Mouse (Mus musculus): Measurements from ENCODE around the gene Mttp.

Gene Mttp

DNA sequence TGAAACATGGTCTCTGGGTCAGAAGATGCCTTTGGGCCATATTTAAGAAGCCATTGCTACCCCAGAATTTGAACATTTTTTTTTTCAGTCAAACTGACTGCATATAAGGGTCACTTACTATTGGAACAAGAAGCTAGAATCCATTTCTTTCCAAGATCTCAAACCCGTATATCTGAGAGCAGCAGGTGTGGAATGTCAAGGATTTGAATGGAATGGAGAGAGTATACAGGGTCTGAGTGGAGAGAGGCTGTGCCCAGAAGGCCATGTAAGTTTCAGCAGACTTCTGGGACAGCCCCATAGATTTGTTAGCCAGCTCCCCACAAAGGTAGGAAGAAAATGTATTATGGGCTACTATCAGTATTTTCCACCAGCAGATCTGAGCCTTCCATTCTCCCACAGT lies 66.1 kb downstream of the Mttp start:
- no peak for DNase-seq

DNA sequence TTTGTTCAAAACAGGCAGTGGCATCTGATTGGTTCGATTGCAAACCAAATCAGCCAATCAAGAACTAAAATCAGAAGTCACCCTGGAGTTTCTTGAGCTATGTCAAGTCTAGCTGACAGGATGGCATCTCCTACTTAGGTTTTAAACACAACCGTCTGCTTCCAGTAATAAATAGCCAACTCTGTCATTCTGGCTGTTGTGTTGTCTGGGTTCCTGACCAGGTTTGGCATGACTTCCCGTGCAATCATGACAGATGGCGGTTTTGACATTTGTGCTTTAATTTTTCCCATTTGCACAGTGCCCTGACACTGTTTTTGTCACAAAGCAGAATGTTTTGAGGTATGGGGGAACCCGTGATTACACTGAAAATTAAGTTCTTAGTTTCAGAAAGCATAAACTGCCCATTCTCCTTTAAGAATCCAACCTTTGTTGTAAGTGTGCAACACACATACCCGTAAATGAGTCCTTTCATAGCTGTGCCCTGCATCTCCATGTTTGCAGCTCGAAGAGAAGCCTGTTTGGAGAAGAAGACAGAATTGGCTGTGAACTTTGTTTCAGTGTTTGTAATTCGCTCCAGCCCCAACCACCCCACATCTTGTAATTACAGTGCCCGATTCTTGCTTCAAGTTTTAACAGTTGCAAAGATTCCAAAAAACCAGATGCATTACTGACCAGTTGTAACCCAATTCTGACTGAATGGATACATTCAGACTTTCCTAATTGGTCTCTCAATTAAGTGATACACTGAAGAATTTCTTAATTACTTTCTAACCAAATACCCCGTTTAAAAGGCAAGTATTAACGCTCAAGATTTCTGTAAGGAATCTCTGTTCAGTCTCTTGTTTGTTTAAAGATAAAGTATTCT lies 67.1 kb downstream of the Mttp start:
- DNase-seq, result peak; percentile 55 to 68

DNA sequence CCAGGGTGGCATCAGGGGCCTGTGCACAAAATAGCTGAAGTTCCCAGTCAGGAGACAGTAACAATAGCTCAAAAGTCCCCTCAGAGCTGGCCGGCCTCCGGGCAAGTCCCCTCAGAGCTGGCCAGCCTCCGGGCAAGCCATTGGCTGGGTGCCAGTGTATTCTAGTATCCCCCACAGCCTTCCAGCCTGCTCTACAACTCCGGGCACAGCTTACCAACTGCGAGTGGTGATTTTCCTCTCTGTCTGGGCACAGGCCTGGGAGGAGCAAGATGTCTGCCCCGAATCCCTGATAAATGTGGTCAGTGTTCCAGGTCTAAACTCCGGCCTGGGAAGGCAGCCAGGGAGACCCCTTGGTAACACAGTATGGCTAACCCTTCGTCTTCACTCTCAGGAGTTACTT lies 69.6 kb downstream of the Mttp start:
- peak; percentile 34 to 37 for DNase-seq

DNA sequence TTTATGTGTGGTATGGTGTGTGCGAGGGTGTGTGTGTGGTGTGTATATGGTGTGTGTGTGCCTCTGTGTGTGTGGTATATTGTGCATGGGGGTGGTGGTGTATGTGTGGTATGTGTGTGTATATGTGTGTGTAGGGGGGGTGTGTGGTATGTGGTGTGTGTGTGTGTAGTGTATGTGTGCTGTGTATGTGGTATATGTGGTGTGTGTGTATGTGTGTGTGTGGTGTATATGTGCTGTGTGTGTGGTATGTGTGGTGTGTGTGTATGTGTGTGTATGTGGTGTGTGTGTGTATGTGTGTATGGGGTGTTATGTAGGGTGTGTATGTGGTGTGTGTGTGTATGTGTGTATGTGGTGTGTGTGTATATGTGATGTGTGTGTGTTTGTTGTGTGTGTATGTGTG lies 70.6 kb downstream of the Mttp start:
- DNase-seq, result no peak

DNA sequence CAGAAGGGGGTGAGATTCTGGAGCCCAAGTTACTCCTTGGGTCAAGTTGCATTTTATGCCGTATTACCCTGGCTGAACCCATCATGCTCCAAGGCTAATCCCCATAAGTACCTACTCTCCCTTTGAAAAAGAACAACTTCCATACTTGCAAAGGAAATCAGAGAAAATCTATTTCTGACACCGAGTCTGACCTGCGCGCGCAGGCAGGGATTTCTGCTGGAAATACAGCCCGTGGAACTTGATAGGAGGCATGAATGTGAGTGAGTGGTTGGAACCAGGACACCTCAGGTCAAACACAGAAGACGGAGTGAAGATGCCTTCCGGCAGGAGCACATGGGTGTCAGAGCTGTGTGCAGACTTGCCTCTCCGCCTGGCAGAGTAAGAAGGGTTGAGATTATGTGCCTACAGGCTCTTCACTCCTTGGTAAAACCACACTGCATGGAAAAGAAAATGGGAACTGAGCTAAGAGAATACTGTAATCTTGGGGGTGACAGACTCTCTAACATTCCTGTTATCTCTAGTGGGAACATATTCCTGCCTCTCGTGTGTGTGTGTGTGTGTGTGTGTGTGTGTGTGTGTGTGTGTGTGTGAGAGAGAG lies 73.2 kb downstream of the Mttp start:
- DNase-seq, result no peak

DNA sequence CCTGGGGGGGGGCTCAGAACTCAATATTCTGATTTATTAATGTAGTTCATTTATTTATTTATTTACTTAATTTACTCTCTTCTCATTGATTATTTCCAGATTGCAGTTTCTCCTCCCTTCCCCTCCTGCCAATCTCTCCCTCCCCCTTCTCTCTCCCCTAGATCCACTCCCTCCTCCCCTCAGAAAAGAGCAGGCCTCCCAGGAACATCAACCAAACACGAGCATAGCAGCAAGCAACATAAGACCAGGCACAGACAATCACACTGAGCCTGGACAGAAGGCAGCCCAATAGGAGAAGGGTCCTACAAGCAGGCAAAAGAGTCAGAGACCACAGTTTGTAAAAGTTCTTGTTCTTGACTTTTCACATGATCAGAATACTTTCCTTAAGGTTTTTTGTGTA lies 73.8 kb downstream of the Mttp start:
- DNase-seq, result no peak

DNA sequence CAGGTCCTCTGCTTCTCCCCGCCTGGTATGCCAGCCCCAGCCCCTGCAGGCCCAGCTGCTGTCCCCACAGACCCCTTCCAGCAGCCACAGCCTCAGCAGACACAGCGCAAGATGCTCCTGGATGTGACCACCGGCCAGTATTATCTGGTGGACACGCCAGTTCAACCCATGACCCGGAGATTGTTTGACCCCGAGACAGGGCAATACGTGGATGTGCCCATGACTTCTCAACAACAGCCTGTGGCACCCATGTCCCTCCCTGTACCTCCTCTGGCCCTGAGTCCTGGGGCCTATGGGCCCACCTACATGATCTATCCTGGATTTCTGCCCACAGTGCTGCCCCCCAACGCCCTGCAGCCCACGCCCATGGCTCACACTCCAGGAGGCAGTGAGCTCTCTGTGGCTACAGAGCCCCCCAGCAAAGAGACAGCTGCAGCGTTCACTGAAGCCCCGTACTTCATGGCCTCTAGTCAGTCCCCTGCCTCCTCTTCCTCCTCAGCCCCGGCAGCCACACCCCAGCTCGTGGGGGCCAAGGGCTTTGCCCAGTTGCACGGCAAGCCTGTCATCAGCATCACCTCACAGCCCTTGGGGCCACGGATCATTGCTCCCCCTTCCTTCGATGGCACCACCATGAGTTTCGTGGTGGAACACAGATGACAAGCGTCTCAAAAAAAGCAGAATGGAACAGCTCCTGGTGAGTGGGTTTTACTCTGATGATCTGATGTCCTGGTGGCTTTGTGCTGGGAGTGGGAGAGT lies 74.8 kb downstream of the Mttp start:
- DNase-seq, result no peak

DNA sequence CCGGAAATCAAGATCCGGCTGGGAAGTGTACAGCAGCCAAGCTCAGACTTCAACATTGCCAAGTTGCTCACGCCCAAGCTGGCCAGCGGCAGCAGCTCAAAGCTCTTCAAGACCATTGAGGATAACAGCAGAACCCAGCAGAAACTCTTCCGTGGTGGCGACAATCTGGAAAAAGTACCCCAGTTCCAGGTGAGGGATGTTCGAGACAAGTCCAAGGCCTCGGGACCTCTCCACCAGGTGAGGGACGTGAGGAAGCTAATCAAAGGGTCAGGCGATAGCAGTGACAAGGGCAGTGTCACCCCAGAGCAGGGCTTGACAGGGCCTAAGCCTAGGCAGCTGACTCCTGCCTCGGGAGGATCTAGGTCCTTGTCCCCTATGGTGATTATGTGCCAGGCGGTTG lies 76.7 kb downstream of the Mttp start:
- no peak for DNase-seq

DNA sequence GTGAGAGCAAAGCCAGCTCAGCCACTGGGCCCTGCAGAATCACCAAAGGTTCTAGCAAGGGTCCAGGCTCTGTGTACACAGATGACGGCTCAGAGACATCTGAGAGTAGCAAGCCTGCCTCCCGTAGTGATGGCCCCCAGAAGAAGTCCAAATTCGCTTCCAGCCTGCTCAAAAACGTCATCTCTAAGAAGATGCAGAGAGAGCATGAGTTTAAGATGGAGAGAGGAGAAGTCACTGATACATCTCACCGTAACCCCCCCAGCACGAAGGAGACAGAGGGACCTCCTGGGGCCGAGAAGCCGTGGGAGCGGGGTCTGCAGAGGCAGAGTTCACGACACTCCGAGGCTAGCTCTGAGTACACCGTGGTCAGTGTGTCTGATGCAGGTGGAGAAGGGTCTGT lies 77.5 kb downstream of the Mttp start, which contains the start of gene Gm5105:
Gene Gm5105, minus strand, starts transcription at position 101 of the 400 bp plus-strand sequence.
- DNase-seq, result no peak

DNA sequence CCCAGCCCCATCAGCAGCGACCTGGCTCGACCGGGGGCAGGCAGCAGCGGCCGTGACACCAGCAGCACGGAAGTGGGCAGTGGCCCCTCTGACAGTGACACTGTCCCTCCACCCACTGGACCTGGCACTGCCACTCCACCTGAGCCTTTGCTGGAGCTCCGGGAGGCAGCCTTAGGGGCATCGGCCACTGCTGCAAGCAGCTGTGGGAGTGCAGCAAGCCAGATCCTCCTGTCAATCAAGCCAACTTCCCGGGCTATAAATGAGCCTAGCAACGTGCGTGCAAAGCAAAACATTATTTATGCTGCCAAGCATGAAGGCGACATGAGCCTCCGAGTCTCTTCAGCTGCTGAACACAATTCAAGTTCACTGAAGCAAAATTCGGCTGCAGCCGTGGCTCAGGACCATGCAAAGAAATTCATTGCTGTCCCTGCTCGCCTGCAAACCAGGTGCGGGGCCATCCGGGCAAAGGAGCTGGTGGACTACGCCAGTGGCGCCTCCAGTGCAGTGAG lies 78.4 kb downstream of the Mttp start:
- DNase-seq, result no peak

DNA sequence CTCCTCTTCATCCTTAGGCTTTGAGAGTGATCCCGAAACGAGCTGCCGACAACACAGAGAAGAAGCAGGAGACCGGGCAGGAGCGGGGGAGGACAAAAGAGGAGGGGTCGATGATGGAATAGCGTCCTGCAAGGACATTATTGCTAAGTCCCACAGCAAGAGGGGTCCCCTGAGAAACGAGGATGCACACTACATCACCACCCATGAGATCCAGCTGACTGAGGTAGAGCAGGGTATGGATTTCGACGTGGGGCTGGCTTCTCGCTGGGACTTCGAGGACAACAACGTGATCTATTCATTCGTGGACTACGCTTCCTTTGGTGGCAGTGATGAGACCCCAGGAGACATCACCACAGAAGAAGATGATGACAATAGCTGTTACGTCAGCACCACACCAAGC lies 78.8 kb downstream of the Mttp start:
- no peak for DNase-seq

DNA sequence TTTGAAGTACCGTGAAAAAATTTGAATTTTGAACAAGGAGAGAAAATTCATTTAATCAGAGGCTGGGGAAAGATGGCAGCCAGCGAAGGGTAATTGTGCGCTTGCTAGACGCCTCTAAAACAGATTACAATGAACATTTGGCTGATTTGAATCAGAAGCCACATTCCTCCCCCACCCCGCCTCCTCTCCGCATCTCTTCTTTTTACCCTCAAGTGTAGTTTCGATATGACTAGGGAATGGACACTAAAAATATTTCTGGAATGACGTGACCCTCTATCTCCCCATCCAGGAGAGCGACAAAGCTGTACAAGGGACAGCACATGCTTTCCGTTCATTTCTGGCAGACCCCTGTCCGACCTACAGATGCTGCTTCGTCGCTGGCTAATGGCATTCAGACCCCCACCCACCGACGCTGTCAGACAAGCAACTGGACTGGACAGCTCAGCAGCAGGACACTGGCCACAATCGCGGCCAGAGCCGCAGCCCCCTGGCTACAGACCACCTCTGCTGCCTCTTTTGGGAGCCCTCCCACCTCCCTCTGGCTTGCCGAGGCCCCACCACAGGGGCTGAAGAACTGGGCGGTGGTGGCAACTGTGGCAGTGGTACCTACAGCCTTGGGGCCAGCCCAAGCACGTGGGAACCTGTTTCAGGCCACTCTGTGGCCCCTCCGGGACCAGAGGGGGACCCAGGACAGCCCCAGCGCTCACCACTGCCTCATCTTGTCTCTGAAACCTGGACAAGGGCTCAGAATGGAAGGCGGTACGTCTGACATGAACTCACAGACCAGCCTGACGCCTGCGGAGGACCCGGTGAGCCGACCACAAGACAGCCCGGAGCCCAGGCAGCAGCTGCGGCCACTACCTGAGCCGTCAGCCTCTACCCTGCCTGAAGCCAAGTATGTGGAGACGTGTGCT lies 79.8 kb downstream of the Mttp start, which contains the start of gene 1110002E22Rik:
Gene 1110002E22Rik, plus strand, starts transcription at position 321 of the 914 bp plus-strand sequence.
- DNase-seq, result no peak

DNA sequence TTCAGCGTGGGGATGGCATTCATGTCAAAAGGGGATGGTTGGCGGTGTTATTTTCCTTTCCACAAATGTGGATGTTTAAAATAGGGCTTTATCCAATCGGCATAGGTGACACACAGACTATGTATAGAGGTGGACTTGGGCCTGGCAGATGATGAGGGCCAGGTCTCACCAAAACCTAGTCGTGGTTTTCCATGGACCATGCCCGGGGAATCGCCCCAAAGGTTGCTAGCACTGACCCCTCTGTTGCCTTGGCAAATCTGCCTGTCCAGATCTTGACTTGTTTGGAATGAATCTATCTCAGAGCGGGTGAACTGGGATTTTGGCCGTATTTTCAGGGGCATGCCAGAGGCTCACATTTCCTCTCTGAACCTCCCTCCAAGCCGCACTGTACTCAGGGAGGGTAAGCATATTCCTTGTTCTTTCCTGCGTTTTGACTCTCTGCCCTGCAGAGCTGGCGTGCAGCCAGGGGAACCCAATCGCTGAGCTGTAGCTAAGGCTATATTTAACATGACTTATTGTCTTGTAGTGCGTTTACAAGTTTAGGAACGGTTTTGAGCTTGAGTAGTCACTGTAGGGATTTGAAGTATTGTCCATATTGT lies 80.9 kb downstream of the Mttp start:
- peak; percentile 60 to 62 for DNase-seq

DNA sequence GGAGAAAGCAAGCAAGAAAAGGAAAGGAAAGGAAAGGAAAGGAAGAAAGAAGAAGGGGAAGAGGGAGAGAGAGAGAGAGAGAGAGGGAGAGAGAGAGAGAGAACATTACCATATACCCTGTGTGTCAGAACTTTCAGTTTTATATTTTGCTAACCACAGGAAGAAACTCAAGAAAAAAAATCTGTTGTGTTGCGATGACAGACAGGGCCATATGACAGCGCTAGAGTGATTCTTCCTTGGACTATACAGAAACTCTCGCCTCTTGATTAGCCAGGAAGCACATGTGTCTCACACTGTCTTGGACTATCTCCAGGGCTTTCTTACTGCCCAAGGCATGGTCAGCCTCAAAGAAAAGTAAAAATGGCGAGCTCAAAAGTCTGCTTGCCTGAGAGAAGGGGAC lies 82.1 kb downstream of the Mttp start:
- no peak for DNase-seq

DNA sequence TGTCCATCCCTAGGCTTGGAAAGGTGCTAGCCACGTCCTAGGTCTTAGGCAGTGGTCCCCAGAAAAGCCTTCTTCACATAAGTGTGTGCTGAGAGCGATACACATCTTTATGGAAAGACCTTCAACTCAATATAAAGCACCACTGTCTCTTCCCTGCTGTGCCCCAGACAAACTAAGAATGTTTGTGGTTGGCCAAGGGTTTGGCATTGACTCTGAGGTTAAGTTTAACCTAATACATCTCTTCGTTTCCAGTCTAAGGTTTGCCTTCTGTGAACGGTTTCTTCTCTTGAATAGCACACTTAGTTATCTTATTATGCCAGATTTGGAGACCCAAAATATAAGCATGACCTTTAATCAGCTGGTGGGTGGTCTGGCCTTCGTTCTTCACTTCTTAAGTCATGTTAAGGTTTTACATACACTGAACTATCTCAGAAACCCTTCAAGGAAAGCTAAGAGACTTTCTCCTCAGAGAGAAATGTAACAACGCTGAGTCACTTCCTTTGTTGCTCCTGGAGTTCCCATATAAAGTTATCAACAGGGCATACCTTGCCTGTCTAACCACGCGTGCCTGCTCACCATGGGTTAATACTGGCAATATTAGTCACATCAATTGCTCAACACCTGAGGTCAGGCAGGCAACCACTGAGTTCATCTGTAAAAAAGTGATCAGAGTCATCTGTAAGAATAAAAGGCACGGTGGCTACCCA lies 83.4 kb downstream of the Mttp start:
- DNase-seq, result no peak

DNA sequence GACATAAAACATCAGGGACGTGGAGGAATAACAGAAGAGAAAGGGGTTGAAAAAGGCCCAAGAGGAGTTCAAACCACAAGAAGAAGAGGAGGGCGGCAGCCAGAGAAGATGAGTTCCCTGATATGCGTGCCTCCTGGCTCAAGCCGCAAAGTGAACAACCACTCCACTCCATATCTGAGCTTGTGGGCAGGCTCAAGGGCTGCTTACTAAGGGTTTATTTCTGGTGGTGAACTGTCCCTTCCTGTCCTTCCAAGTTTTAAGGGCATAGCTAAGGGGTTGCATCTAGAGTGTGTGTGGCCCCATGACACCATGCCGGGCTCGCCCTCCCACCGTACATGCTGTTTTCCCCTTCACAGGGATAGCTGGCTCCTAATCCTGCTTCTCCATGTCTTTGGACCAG lies 84.3 kb downstream of the Mttp start:
- DNase-seq, result no peak

DNA sequence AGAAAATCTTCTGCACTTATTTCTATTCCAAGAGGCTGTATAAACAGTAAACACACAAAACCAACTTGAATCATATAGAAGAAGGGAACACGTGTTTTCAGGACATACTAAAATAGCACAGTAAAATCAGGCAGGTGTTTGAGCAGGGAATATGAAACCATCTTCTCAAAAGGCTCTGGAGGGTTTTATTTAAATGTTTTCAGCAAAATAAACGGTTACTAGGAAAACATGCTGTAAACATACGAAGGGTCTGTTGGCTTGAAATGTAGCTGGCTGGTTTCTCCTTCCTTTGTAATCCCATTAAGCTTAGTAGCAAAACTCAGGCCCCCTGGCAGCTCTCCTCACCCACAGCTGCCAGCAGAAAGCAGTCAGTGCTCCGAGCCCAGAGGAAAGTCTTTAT lies 86.5 kb downstream of the Mttp start:
- DNase-seq, result no peak

DNA sequence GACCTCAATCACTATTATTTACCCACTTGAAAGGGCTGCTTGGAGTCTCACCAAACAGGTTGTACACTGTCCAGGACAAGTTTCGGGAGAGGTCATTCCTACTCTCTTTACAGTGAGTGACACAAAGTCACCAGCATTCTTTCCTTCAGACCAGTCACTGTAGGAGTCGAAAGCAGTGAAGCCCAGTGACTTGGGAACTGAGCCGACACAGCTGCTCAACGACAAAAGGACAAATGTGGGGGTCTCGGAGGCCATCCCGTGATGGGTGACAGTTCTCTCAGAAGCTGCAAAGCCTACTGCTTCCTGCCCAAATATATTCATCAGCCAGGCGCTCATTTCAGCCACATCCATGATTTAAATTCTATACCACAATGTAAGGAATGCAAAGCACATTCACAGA lies 87.8 kb downstream of the Mttp start:
- no peak for DNase-seq

DNA sequence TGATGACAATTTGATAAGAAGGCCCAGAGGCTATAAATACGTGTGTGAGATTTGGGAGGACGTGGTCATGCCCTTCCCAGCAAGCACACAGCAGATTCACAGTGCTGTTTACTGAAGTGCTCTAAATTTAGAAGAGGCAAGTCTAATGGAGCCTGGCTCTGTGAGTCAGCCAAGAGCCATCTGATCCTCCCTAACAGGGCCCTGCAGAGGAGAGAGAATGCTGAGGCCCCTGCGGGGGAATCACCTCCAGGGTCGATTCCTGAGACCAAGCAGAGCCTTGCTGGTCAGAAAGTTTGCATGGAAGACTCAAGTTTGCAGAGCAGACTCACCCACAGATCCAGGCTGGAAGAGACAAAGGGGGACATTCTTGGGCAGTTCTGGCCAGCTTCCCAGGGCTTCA lies 90.8 kb downstream of the Mttp start:
- DNase-seq, result no peak

DNA sequence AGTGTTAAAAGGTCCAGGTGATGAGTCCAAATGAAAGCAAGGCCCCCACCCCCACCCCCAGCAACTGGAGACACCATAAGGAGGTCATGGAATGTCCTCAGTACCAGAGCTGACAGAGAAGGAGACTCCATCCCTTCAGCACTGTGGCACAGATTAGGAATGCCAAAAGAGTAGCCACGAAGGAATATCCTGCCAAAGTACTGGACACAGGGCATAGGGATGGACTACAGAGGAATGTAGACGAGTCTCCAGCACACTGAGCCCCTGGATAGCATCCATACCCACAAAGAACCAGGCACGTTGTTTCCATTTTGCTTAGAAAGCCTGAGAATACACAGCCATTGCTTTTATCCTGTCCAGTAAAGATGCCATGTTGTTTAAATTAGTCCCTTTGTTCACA lies 93.3 kb downstream of the Mttp start:
- DNase-seq, result no peak

DNA sequence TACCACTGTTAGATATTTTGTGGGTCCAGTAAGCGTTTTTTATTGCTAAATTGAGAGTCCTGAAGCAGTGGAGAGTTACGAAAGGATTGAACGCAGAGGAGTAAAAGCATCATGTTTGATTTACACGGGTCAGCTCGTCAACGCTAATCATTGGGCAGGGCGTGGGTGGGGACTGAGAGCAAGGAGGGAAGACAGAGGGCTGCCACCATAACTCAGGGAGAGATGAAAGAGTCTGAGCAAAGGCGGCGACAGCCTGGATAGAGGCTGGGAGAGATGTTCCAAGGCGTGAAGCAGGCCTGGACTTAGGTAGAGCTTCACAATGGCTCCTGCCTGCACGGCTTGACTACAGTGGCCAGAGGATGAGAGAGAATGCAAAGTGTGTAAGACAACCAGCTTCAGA lies 94.0 kb downstream of the Mttp start:
- DNase-seq, result no peak
